Mouse (Mus musculus): ENCODE measurements at regions not wholly inside any gene's neighbourhood (a gene's known extent, or its start where the extent isn't known, plus 50 kb on each side); places are given as distances from the start of the nearest gene placed in this dataset.

DNA sequence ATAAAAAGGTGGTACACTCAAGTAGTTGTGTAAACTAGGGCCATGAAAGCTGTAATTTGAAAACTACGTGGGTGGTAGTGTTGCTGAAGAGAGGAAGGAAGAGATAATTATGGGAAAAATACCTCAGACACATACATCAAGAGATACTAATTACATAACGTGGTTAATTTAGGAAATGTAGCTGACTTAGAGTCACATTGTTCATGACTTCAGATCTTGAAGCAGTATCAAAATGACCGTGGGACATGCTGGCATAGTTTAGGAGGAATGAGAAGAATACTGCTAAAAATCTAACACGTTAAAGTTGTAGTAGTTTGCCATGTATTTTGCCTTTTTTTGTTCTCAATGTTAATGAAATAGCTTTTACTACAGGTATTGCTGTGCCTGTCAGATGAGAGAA is 445.9 kb upstream of the Sel1l start:
- TF ChIP-seq ZNF384 (IDR thresholded peaks at IDR 0.05; ENCODE audit: low read depth, low read length) (no peak), ZC3H11A (IDR thresholded peaks at IDR 0.05; ENCODE audit: borderline replicate concordance, low read depth, low read length) (no peak)

Measured in ES-E14 (cell line).